Mouse (Mus musculus): ENCODE results near the gene Prkag2. TPM values are rescaled to one million over a fixed set of nuclear protein-coding genes. Genes with fewer than 3 reads are reported as not detected.

The Prkag2 gene
- polyA plus RNA-seq, 1 experiment, result 6.2 TPM

GRCm38 (mm10) chr5:24991575-24991974, 108.9 kb downstream of the Prkag2 start:
- no peaks in the 10 kb centered on the region for H3K79me2 ChIP-seq (ENCODE audit: control insufficient read depth, insufficient read depth)
- no peak overlapping the region for H3K4me3 ChIP-seq (ENCODE audit: insufficient read depth, poor library complexity, severe bottlenecking)
- no peaks in the 10 kb centered on the region for H3K27me3 ChIP-seq (ENCODE audit: control insufficient read depth, insufficient read depth, insufficient read length)
- no peak for TF ChIP-seq CEBPB (IDR thresholded peaks at IDR 0.05; ENCODE audit: low read depth)
- no peak for TF ChIP-seq CTCF (IDR thresholded peaks at IDR 0.05; ENCODE audit: control insufficient read depth, insufficient read depth, insufficient read length)
- no peaks in the 10 kb centered on the region for H3K79me3 ChIP-seq (ENCODE audit: low read depth)
- H3ac ChIP-seq (ENCODE audit: control insufficient read depth, insufficient read length, low read depth), result no peak overlapping the region
- H3K36me3 ChIP-seq (ENCODE audit: control insufficient read depth, insufficient read depth), result no peaks in the 10 kb centered on the region

DNA sequence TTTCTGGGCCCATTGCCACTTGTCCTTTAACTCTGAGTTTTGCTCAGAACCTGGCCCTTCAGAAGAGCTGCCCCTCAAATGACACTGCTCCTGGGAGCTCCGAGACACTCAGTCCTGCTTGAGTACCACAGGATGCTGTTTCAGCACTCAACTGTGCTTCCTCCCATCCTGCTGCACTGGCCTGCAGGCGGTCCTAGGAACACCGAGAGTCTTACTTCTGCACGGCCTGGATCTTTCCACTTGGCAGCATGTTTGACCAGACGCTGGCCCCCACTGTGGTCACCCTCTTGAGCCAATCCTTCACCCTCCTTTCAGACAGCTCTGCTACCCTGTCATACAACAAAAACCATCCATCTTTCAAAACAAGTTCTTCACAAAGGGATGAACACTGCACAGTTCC, 110.0 kb downstream of the Prkag2 start:
- H3K36me3 ChIP-seq (ENCODE audit: control insufficient read depth, insufficient read depth), result no peaks in the 10 kb centered on the region
- H3K79me2 ChIP-seq (ENCODE audit: control insufficient read depth, insufficient read depth), result no peaks in the 10 kb centered on the region
- H3ac ChIP-seq (ENCODE audit: control insufficient read depth, insufficient read length, low read depth), result no peak overlapping the region
- TF ChIP-seq MYOD1 (IDR thresholded peaks at IDR 0.05; ENCODE audit: control insufficient read depth, insufficient read length, low read depth) (no peak), CTCF (IDR thresholded peaks at IDR 0.05; ENCODE audit: control insufficient read depth, insufficient read depth, insufficient read length) (no peak), USF1 (IDR thresholded peaks at IDR 0.05; ENCODE audit: low read depth) (no peak), MYOG (IDR thresholded peaks at IDR 0.05; ENCODE audit: control insufficient read depth, extremely low read depth, insufficient read length) (no peak), CEBPB (IDR thresholded peaks at IDR 0.05; ENCODE audit: low read depth) (no peak), FOSL1 (IDR thresholded peaks at IDR 0.05; ENCODE audit: insufficient read depth, low read length, poor library complexity, severe bottlenecking) (no peak), MAX (IDR thresholded peaks at IDR 0.05) (no peak)
- no peaks in the 10 kb centered on the region for H3K79me3 ChIP-seq (ENCODE audit: low read depth)
- H3K27me3 ChIP-seq (ENCODE audit: control insufficient read depth, insufficient read depth, insufficient read length), result no peaks in the 10 kb centered on the region
- no peak overlapping the region for H3K4me3 ChIP-seq (ENCODE audit: insufficient read depth, poor library complexity, severe bottlenecking)

DNA sequence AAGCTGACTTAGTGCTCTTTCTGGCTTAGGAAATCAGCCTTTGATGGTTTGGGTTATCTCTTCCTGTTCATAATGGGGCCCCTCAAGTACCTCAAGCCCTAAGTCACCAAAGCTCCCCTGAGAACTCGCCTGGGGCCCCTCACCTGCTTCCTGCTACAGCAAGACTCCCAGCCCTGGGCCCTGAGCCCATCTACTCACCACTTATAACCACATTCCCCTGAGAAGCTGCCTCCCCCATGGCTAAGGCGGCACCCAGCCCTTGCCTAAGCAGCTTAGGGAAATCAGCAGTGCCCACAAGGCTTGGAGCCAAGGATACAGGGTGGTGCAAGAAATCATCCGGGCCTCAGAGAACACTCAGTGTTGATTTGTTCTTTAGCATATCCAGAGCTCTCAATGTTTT, 110.8 kb downstream of the Prkag2 start:
- H3ac ChIP-seq (ENCODE audit: control insufficient read depth, insufficient read length, low read depth), result no peak overlapping the region
- no peaks in the 10 kb centered on the region for H3K79me2 ChIP-seq (ENCODE audit: control insufficient read depth, insufficient read depth)
- H3K27me3 ChIP-seq (ENCODE audit: control insufficient read depth, insufficient read depth, insufficient read length), result no peaks in the 10 kb centered on the region
- no peaks in the 10 kb centered on the region for H3K79me3 ChIP-seq (ENCODE audit: low read depth)
- H3K4me3 ChIP-seq (ENCODE audit: insufficient read depth, poor library complexity, severe bottlenecking), result no peak overlapping the region
- TF ChIP-seq CTCF (IDR thresholded peaks at IDR 0.05; ENCODE audit: control insufficient read depth, insufficient read depth, insufficient read length), result no peak
- H3K36me3 ChIP-seq (ENCODE audit: control insufficient read depth, insufficient read depth), result no peaks in the 10 kb centered on the region

- H3K79me2 ChIP-seq (ENCODE audit: control insufficient read depth, insufficient read depth), result no peaks in the 10 kb centered on the region
- H3ac ChIP-seq (ENCODE audit: control insufficient read depth, insufficient read length, low read depth), result no peak overlapping the region
- TF ChIP-seq CEBPB (IDR thresholded peaks at IDR 0.05; ENCODE audit: low read depth) (no peak), CTCF (IDR thresholded peaks at IDR 0.05; ENCODE audit: control insufficient read depth, insufficient read depth, insufficient read length) (no peak), FOSL1 (IDR thresholded peaks at IDR 0.05; ENCODE audit: insufficient read depth, low read length, poor library complexity, severe bottlenecking) (no peak), MAX (IDR thresholded peaks at IDR 0.05) (no peak), USF1 (IDR thresholded peaks at IDR 0.05; ENCODE audit: low read depth) (no peak), MYOD1 (IDR thresholded peaks at IDR 0.05; ENCODE audit: control insufficient read depth, insufficient read length, low read depth) (no peak)
- peaks cover 5% of the 10 kb centered on the region for H3K27me3 ChIP-seq (ENCODE audit: control insufficient read depth, insufficient read depth, insufficient read length)
- no peaks in the 10 kb centered on the region for H3K79me3 ChIP-seq (ENCODE audit: low read depth)
- H3K36me3 ChIP-seq (ENCODE audit: control insufficient read depth, insufficient read depth), result no peaks in the 10 kb centered on the region
- H3K4me3 ChIP-seq (ENCODE audit: insufficient read depth, poor library complexity, severe bottlenecking), result no peak overlapping the region
These were observed 113.5 kb downstream of the Prkag2 start for GRCm38 (mm10) chr5:24986956-24987355.

- Histone ChIP-seq H3K36me3 (ENCODE audit: control insufficient read depth, insufficient read depth) (no peaks in the 10 kb centered on the region), H3ac (ENCODE audit: control insufficient read depth, insufficient read length, low read depth) (no peak overlapping the region), H3K79me2 (ENCODE audit: control insufficient read depth, insufficient read depth) (no peaks in the 10 kb centered on the region), H3K27me3 (ENCODE audit: control insufficient read depth, insufficient read depth, insufficient read length) (peaks cover 5% of the 10 kb centered on the region), H3K4me3 (ENCODE audit: insufficient read depth, poor library complexity, severe bottlenecking) (no peak overlapping the region), H3K79me3 (ENCODE audit: low read depth) (no peaks in the 10 kb centered on the region)
- TF ChIP-seq MYOD1 (IDR thresholded peaks at IDR 0.05; ENCODE audit: control insufficient read depth, insufficient read length, low read depth) (no peak), CEBPB (IDR thresholded peaks at IDR 0.05; ENCODE audit: low read depth) (no peak), CTCF (IDR thresholded peaks at IDR 0.05; ENCODE audit: control insufficient read depth, insufficient read depth, insufficient read length) (no peak), USF1 (IDR thresholded peaks at IDR 0.05; ENCODE audit: low read depth) (no peak), FOSL1 (IDR thresholded peaks at IDR 0.05; ENCODE audit: insufficient read depth, low read length, poor library complexity, severe bottlenecking) (no peak), MYOG (IDR thresholded peaks at IDR 0.05; ENCODE audit: control insufficient read depth, extremely low read depth, insufficient read length) (no peak), MAX (IDR thresholded peaks at IDR 0.05) (no peak)
These were observed 114.1 kb downstream of the Prkag2 start for GRCm38 (mm10) chr5:24986204-24986940.

DNA sequence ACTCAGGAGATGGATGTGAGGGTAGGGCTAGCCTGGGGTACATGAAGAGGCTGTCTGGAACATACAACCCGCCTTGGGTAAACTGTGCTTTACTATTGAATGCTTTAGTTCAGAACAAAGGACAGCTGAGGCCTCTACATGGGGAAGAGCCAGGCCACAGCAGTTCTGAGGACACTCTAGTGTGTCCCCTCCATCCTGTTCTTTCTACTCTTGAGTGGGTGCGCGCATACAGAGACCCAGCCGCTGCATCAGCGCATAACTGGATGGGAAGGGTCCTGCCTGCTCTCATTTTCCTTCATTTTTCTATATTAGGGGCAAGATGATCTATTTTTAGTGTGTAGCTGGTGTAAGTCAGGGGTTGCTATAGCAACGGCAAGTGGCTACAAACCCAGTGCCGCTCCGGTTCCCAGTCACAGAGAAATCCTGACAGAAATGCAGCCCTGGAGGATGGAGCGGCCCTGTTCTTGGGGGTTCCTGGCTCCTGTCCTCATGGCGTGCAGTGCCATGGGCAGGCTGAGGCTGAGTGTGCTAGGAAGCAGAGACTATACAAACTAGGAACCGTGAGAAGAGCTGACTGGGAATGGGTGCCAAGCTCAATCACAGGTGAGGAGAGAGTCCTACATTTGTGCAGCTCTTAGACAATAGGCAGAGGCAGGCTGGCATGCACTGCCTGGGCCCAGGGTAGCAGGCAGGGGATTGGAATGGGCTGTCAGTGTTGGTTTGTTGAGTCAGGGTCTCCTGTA, 114.8 kb downstream of the Prkag2 start:
- H3K36me3 ChIP-seq (ENCODE audit: control insufficient read depth, insufficient read depth), result no peaks in the 10 kb centered on the region
- no peaks in the 10 kb centered on the region for H3K79me3 ChIP-seq (ENCODE audit: low read depth)
- peaks cover 5% of the 10 kb centered on the region for H3K27me3 ChIP-seq (ENCODE audit: control insufficient read depth, insufficient read depth, insufficient read length)
- TF ChIP-seq FOSL1 (IDR thresholded peaks at IDR 0.05; ENCODE audit: insufficient read depth, low read length, poor library complexity, severe bottlenecking), result no peak
- TF ChIP-seq MAX (IDR thresholded peaks at IDR 0.05), result no peak
- TF ChIP-seq MYOG (IDR thresholded peaks at IDR 0.05; ENCODE audit: control insufficient read depth, extremely low read depth, insufficient read length), result no peak
- TF ChIP-seq CEBPB (IDR thresholded peaks at IDR 0.05; ENCODE audit: low read depth), result no peak
- no peak for TF ChIP-seq CTCF (IDR thresholded peaks at IDR 0.05; ENCODE audit: control insufficient read depth, insufficient read depth, insufficient read length)
- no peak for TF ChIP-seq USF1 (IDR thresholded peaks at IDR 0.05; ENCODE audit: low read depth)
- no peak overlapping the region for H3K4me3 ChIP-seq (ENCODE audit: insufficient read depth, poor library complexity, severe bottlenecking)
- no peak overlapping the region for H3ac ChIP-seq (ENCODE audit: control insufficient read depth, insufficient read length, low read depth)
- H3K79me2 ChIP-seq (ENCODE audit: control insufficient read depth, insufficient read depth), result no peaks in the 10 kb centered on the region
